Mouse (Mus musculus): ENCODE measurements around the gene Shoc2.
"Not testable (repeated sequence)": the region's sequence is repeated elsewhere in the genome, so short reads cannot be mapped to it uniquely, and the experiment has no call there.

DNA sequence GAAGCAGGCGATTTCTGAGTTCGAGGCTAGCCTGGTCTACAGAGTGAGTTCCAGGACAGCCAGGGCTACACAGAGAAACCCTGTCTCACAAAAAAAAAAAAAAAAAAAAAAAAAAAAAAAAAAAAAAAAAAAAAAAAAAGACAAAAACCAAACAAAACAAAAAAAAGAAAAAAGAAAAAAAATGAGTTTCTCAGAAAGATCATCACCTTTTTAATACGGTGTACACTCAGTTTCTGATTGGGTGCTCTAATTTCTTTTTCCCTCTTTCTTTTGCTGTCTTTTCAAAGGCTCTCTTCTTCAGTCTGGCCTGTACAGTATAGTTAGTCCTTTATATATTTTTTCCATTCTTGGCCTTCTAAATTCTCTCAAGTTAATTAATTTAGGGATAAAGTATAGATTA, 20.2 kb downstream of the Shoc2 start:
- not testable (repeated sequence) for TF ChIP-seq CTCF (conservative IDR thresholded peaks at IDR 0.05 in 1 of 2, IDR thresholded peaks at IDR 0.05 in 1 of 2; ENCODE audit: low read depth in 2 of 2, low read length in 2 of 2); POLR2A (IDR thresholded peaks at IDR 0.05; ENCODE audit: low read depth, low read length); ELF1 (IDR thresholded peaks at IDR 0.05; ENCODE audit: low read depth, low read length); HCFC1 (IDR thresholded peaks at IDR 0.05; ENCODE audit: low read depth, low read length); SMC3 (IDR thresholded peaks at IDR 0.05; ENCODE audit: low read depth, low read length); EP300 (IDR thresholded peaks at IDR 0.05; ENCODE audit: low read length); TBP (conservative IDR thresholded peaks at IDR 0.05; ENCODE audit: low read depth, low read length); MAX (IDR thresholded peaks at IDR 0.05; ENCODE audit: low read length); ZC3H11A (IDR thresholded peaks at IDR 0.05; ENCODE audit: low read depth, low read length)
- peak; percentile 53 for TF ChIP-seq ZNF384 (IDR thresholded peaks at IDR 0.05; ENCODE audit: low read depth, low read length)

Measured in CH12.LX (cell line).